Mouse (Mus musculus) cortical plate, adult 2 months (tissue): Measurements from ENCODE around the gene Gm44502.

ENCODE experiments used
- CTCF ChIP-seq: fragments of 200-500 bp; IDR thresholded peaks from 2 replicates; pipeline ENCODE4 v1.5.1; 2011; ENCODE audit warnings: mild to moderate bottlenecking, control low read depth, low read length; ENCODE audit not compliant: insufficient read depth; ENCODE audit errors: extremely low read depth
- POLR2A ChIP-seq: fragments of 200-500 bp; IDR thresholded peaks from 2 replicates; pipeline ENCODE4 v1.6.1; 2011; ENCODE audit warnings: mild to moderate bottlenecking, low read length, control low read depth; ENCODE audit not compliant: insufficient read depth; ENCODE audit errors: extremely low read depth

GRCm38 (mm10) chr15:89404831-89405623, 24.5 kb downstream of the Gm44502 start:
- TF ChIP-seq CTCF (no peak), POLR2A (no peak)
